Mouse (Mus musculus) G1E-ER4 (cell line): ENCODE data around the gene Atxn10. TPM values are rescaled to one million over a fixed set of nuclear protein-coding genes. Genes with fewer than 3 reads are reported as not detected.

Source experiments
- GATA1 ChIP-seq: IDR thresholded peaks from one replicate; pipeline ENCODE4 v1.8.0; 2012; ENCODE audit warnings: low read length, inconsistent platforms
- polyA plus RNA-seq: library from polyadenylated mRNA; stranded (reverse); fragments of >175 nt; gene quantifications from 2 replicates; pipeline ENCODE4 v1.2.3, GENCODE M21; 2012

The Atxn10 gene
- 94.2 and 108 TPM in 2 replicates for polyA plus RNA-seq

- no peak for TF ChIP-seq GATA1
Observed at GRCm38 (mm10) chr15:85335671-85336300, at the start of gene Atxn10. TSS of gene Atxn10 (plus strand) at chr15:85336245.

- no peak for TF ChIP-seq GATA1
Observed at GRCm38 (mm10) chr15:85294632-85295031, 41.4 kb upstream of the Atxn10 start.

DNA sequence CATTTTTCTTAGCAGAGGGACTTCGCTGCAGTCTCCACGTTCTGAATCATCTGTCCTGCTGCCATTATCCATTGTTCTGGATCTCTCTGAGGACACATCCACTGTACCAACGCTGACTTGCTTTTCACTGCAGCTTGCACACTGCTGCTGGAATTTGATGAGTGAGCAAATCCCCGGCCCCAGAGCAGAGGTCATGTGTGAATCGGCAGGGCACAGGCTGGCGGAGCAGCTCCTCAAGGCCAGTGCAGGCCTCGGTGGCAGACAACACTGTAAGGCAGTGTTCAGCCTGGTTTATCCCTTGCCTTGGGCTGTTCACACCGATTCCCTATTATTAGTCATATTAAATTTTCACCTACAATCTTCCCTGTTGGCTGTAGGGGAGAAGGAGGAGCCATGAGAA, 40.5 kb upstream of the Atxn10 start:
- no peak for TF ChIP-seq GATA1

DNA sequence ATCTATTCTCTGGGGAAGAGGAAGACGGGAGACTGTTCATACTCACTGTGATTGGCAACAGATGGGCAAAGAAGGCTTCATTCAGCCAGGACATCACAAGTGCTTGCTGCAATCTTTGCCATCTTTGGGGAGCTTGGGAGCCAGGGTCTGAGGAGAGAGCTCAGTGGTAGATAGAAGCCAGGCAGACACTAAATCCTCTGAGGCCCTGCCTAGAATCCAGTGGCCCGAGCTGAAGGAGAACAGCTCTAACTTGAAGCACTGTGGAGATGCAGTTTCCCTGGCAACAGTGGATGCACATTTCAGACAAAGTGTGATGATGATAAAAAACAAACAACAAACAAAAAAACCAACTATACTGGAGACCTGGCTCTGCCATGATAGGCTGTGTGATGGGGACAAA, 40.1 kb upstream of the Atxn10 start:
- no peak for TF ChIP-seq GATA1

DNA sequence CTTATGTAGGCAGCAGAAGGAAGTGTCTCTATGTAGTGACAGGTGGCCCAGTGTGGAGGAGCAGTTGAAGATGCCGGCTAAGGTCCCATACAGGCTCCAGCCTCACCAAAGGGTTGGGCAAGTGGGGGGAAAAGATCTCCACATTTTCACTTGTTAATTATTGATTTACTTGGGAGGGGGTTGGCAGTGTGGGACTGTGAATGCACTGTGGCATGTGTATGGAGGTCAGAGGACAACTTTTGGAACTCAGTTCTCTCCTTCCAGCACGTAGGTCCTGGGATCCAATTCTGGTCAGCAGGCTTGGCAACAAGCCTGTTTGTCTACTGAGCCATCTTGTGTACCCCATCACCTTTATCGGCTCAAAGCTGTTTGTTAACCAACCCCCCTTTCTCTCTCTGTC, 39.5 kb upstream of the Atxn10 start:
- TF ChIP-seq GATA1 = no peak

DNA sequence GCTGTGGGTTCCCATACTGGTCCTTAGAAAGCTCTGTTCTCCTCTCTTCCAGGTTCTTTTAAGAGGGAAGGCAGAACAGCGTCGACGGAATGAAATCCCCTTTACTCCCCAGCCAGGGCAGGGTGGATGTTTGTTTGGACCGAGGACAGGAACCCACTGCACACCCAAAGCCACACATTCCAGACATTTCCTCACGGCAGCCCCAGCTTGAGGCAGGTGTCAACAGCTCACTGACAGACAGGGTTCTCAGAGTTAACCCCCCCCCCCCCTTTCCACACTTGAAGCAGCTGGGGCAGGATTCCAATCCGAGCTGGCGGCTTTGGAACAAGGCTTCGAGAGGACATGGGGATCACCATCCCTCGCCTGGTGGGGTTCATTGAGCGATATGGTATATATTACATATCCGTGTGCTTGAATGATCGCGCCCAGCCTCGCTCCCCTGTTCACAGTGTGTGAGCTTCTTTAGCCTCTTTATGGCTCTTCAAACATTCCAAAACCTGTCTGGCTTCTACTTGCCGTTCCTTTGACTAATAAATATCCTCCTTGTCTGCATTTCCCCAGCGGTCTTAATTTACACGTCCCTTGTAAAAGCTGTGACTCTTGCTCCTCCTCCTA, 37.8 kb upstream of the Atxn10 start:
- TF ChIP-seq GATA1 = no peak

DNA sequence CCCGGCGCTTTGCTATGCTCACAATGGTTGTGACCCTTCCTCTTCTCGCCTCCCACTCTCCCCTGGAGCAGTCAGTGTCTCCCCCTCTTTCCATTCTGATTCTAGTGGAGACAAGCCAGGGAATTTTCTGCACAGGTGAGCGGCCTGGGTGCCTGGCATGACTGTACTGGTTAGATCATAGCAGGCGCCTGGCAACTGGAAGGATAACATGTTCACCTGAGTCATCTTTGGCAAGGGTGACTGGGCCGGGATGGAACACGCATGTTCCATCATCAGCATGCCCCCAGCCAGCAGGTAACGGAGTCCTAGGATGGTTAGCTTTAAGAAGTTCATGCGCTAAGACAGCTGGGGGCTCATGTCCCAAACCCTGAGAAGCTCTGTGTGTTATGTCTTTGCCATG, 37.1 kb upstream of the Atxn10 start:
- TF ChIP-seq GATA1 = no peak

- no peak for TF ChIP-seq GATA1
Observed at GRCm38 (mm10) chr15:85303241-85303640, 32.8 kb upstream of the Atxn10 start.

GRCm38 (mm10) chr15:85303976-85304375, 32.1 kb upstream of the Atxn10 start:
- TF ChIP-seq GATA1 = no peak

DNA sequence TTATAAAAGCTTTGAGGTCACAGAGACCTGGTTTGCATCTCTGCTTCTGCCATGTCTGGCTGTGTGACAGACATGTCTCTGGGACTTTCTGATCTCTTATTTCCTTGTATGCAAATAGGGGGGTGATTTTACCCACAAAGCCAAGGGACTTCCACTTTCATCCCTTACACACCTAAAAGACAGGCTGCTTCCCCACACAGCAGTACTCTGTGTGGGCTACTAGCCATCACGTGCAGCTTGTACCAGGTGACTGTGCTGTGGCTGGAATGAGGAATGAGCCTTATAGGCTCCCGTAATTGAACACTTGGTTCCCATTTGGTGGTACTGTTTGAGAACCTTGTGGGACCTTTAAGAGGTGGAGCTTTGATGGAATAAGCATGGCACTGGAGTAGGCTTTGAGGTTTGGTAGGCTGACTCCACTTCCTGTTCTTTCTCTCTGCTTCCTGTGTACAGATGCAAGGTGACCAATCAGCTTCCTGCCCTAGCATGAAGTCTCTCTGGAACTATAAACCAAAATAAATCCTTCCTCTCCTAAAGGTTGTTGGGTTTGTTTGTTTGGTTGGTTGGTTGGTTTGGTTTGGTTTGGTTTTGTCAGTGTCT, 28.9 kb upstream of the Atxn10 start:
- TF ChIP-seq GATA1 = no peak

DNA sequence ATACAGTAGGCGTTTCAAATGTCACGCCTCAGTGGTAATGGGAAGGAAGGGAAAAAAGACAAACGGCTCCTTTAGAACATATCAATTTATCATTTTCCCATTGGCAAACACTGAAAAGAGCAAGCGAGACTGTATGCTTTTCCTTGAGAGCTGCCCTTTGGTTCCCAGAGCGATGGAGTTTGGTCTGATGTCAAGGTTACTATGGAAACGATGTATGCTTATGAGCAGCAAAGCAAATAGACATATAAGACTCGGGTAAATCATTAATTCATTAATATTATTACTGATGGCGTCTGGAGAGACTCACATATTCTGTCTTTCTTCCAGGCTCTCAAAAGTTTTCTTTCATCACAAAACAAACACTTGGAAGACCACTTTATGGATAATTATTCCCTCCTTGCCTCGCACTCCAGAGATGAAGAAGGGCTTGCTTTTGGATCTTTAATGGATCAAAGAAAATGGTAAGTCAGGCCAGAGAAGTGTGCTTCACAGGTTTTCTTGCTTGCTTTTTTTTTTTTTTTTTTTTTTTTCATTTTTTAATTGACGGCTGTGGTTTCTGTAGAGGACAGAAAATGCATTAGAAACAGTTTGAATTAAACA, 24.9 kb upstream of the Atxn10 start:
- TF ChIP-seq GATA1 = no peak

GRCm38 (mm10) chr15:85315378-85316025, 20.5 kb upstream of the Atxn10 start:
- no peak for TF ChIP-seq GATA1

DNA sequence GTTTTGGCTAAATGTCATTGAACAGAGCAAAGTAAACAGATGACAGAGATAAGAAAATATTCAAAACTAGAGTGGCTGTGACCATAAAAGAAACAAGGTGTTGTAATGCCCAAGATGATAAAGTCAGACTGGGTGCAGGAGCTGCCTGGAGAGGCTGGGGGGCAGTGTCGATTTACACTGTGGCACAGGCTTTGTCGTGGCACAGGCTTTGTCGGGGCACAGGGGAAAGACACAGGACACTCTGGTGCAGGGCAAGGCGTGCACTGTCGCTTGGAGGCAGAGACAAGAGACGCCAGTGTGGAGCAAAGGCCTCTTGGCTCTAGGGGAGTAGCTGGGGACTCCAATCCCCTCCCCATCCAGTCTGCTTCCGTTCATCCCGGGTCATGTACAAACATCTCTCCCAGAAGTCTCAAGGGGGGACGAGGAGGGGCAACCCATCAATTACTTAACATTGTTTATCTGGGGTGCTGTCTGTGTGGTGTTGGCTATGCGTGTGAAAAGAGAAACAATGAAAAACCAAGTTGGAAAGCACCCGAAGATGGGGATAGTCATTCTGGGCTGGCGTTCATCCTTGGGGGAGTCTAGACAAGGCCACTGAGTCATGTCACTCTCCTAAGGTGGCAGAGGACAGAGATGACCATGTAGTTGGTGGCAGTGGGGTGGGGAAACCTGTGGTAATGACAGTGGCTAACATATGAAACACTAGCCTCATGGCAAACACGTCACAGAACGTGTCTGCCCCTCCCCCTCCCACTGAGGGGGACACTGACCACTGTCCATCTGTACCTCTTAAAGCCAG, 19.5 kb upstream of the Atxn10 start:
- no peak for TF ChIP-seq GATA1

DNA sequence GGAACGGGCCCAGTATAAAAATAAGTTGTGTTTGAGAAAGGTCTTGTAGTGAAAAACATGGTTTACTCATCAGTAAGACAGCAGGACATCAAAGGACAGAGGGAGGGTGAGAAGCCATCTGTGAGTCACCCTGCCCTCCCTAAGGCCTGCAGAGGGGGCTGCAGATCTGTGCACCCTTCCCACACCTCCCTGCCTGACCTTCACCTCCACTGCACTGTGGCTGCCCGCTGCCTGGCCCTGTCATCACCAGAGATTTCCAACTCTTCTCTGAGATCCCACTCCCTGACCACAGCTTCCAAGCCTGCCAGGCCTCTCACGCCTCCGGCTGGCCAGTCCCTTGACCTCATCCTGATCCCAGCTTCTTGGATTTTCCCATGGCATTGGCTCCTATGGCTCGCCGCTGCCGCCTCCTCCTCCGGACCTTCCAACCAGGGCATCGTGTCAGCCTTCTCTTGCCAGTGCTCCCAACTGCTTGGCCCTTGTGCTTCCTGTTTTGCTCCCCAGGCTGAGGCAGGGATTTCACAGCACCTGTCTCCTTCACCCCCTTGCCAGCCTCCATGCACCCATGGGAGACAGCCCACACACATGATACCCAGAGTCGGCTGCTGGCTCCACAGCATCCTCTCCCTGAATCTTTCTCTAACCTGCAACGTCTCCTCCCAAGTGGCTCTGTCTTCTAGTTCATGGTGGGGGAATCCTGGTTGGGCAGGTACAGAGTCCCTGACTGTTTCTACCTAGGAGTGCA, 15.9 kb upstream of the Atxn10 start:
- TF ChIP-seq GATA1 = no peak

GRCm38 (mm10) chr15:85323214-85323613, 12.8 kb upstream of the Atxn10 start:
- TF ChIP-seq GATA1 = no peak
